Mouse (Mus musculus): Measurements from ENCODE around the gene Cdh23.

Gene Cdh23

DNA sequence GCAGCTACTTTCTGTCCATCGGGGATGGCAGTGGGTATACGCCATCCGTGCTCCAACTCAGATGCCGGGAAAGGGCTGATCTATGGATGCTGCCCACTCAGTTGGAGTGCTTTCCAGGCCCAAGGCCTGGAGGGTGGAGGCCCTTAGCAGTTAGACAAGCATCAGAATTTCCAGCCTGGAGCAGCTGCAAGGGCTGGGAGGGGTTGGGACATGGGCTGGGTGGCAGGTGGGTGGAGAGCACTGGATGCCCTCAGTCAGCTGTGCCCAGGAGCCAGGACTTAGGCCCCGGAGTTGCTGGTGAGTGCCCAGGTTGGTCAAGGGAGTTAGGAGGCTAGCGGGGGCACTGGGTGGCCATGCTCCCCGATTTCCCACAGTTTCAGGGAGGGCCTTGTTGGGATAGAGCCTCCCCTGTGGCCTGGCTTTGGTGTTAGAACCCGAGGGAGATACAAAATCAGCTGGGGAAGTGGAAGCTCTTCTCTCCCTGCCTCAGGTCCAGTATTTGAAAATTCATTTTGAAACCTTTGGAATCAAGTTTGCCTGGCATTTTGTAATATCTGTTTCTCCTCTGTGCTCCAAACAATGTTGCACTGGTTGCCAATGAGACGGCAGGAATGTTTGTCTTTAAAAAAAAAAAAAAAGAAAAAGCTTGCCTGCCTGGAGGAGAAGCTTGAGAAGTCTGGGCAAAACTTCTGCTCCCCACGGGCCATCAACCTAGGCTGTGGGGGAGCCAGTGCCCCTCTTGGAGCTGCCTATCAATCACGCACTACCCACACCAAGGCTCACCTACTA, 295.6 kb downstream of the Cdh23 start:
- no peak for DNase-seq (ENCODE audit: low spot score in 2 of 2)

- no peak for DNase-seq (ENCODE audit: low spot score in 2 of 2)
These were observed 296.8 kb downstream of the Cdh23 start, which contains the start of gene Gm17455 for GRCm38 (mm10) chr10:60399449-60399848. Gene Gm17455 (plus strand): TSS chr10:60399726.

GRCm38 (mm10) chr10:60398051-60398814, 298.1 kb downstream of the Cdh23 start:
- DNase-seq (ENCODE audit: low spot score in 2 of 2) = no peak

DNA sequence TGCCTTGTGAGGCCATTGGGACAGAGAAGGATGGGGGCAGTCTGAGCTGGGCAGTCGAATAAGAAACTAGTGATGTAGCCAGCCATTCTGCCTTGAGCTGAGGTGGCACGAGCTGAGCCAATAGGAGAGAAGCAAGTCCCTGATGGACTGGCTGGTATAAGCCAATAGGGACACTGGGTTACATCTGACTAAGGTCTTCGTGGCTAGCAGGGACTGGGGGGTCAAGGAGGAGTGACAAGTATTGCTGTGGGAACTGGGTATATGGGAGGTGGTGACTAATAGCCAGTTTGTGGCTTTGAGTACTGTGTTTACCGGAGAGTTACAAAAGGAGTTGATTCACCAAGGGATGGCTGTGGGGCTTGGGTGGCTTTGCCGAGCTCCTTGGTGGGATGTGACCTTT, 300.7 kb downstream of the Cdh23 start:
- DNase-seq (ENCODE audit: low spot score in 2 of 2) = no peak

GRCm38 (mm10) chr10:60394936-60395335, 301.4 kb downstream of the Cdh23 start:
- DNase-seq (ENCODE audit: low spot score in 2 of 2) = no peak

DNA sequence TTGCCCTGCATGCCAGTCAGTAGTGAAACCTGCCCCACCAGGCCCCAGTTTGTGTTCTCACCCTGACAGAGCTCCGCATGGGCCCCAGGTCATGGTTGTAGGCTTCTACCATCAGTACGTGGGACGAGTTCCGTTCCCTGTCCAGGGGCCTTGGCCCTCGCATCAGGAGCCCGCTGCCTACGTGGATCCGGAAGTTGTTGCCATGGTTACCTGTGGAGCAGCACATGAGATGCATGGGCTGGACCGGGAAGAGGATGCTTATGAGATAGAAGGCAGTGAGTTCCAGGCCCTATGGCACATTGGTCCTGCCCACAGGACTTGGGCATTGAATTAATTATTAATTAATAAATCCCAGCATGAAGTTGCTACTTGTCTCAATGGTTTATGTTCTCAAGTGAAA, 304.6 kb downstream of the Cdh23 start:
- no peak for DNase-seq (ENCODE audit: low spot score in 2 of 2)

DNA sequence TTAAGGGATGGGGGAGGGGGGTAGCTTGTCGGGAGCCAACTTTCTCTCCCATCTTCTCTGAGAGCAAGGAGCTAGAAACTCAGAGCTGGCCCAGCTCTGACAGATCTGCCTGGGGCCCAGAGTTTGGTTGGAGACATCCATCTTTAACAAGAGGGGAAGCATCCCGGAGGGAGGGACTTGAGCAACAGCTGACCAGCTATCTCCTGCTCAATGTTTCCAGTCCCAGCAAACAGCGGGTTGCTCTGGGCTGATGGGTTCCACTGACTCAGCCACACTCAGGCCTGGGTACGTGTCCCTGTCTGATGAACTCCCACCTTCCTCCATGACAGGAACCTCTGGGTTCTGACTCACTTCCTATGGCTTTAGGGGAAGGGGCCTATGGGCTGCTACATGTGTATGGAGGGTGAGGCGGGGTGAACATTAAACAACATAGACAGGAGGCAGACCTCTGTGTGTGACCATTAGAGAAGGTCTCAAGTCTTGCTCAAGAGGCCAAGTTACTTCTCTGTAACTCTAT, 305.3 kb downstream of the Cdh23 start:
- no peak for DNase-seq (ENCODE audit: low spot score in 2 of 2)

- no peak for DNase-seq (ENCODE audit: low spot score in 2 of 2)
These were observed 305.9 kb downstream of the Cdh23 start for GRCm38 (mm10) chr10:60390177-60390903.

GRCm38 (mm10) chr10:60389447-60389865, 306.8 kb downstream of the Cdh23 start:
- no peak for DNase-seq (ENCODE audit: low spot score in 2 of 2)

DNA sequence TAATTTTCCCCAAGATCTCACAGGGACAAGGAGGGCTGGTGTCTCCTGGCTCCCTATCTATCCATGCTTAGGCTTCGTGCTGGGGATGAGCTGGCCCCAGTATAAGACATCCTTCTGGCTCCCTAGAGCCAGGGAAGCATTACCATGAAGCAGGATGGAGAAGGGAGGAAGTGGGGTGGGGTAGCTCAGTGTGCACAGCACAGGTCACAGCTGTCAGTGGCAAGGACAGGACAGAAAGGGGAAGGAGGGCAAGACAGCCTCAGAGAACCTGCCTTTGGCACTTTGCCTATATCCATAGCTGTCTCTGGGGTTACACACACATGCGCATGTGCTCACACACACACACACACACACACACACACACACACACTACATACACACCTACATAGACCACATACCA, 308.0 kb downstream of the Cdh23 start:
- no peak for DNase-seq (ENCODE audit: low spot score in 2 of 2)

DNA sequence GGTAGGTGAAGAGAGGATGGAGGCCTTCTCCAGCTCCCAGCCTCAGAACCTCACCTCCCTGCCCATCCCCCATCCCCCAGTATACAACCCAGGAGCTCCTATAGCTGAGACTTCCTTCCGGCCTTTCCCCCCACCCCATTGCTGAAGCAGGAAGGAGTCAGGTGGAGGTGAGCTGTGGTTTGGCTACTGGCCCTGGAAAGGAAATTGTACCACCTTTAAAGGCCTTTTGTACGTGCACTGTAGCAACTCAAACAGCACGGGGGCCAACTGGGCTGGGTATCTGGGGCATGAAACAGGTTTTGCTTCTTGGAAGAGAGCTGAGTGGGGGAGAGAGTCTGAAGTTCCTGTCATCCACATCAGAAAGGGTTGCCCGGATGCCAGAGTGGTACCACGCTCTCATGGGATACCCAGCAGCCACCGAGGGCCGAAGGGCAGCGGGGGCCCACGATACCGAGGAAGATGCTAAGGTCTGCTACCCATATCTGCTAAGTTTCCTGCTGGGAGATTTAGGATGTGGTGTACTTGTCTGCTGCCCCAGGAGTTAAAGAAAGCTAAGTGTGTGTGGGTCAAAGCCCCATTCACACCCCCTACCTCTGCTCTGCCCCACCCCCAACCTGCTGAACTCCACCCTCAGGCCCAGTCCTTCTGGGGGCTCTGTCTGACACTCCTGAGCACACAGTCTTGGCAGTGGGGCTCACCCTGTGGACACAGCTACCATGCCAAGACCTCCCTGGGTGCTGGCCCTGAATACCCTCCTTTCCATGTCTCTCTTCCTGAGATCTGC, 315.0 kb downstream of the Cdh23 start:
- no peak for DNase-seq (ENCODE audit: low spot score in 2 of 2)

DNA sequence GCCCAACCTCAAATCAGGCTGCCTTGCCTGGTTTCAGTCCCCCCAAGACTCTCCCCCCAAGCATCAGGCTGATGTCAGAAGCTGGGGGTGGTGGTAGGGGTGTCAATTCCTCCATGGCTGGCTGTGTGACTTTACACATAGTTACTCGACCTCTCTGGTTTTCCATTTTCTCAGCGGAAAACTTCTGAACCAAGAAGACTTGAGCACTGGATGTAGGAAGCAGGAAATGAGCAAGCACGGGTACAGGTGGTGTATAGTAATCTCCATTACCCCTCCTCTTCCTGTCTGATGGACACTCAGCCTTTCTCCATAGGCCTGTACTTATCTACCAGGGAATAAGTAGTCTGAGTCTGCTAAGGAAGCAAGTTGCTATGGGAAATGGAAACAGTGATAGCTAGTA, 316.1 kb downstream of the Cdh23 start:
- no peak for DNase-seq (ENCODE audit: low spot score in 2 of 2)

- no peak for DNase-seq (ENCODE audit: low spot score in 2 of 2)
These were observed 316.8 kb downstream of the Cdh23 start for GRCm38 (mm10) chr10:60379419-60379957.

DNA sequence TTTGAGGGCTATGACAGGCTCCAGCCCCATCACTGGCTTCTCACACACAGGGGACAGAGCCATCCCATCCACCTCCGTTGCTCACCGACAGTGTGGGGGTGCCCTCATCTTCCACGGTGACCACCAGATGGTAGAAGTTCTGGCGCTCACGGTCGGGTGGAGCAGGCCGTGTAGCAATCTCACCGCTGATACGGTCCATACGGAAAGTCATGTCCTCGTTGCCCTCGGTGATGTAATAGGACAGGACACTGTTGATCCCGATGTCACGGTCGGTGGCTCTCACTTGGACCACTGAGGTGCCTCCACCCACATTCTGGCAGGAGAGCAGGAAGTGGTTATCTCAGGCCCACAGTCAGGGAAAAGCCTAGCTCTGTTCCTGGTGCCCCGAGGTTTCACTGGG, 319.6 kb downstream of the Cdh23 start:
- DNase-seq (ENCODE audit: low spot score in 2 of 2) = no peak

DNA sequence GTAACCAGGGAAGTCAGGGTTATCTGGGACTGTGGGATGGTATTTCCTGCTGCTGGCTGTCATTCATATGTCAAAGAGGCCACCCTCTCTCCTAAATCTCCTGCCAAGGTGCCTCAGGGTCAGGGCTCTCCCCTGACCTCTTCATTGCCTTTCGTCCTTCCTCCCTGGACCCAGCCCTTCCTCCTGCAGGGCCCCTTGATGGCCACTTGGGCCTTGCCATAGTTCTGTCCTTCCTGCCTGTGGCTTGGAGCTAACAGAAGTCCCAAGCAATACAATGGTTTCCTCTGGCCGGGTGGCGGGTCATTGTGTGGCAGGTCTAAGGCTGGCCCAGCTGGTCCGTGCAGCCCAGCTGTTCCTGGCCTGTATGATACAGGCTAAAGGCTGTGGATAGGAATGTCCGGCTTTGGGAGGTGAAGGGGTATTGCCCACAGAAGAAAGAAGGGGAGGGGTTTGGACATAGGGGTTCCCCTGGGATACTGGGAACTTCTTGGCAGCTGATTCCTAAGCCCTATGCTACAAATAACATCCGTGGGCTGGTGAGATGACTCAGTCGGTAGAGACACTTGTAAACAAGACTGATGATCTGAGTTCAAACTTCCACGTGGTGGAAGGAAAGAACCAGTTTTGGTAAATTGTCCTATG, 322.2 kb downstream of the Cdh23 start:
- no peak for DNase-seq (ENCODE audit: low spot score in 2 of 2)

DNA sequence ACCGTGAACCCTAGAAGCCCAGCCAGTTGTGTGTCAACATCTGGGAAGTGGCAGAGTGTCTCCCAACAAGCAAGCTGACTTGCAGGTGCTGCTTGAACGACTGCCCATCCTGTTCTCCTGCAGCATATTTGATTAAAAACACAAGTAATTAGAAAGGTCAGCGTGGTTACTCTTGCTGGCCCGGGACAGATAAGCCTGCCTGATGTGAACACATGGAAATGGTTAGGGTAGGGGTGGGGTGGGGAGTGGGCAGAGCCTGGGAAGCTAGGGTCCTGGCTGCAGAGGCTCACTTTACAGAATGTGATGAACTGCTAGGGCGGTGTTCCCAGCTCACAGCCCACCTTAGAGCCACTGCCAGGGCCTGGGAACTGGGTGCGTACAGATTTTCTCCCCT, 322.8 kb downstream of the Cdh23 start:
- DNase-seq (ENCODE audit: low spot score in 2 of 2) = no peak

DNA sequence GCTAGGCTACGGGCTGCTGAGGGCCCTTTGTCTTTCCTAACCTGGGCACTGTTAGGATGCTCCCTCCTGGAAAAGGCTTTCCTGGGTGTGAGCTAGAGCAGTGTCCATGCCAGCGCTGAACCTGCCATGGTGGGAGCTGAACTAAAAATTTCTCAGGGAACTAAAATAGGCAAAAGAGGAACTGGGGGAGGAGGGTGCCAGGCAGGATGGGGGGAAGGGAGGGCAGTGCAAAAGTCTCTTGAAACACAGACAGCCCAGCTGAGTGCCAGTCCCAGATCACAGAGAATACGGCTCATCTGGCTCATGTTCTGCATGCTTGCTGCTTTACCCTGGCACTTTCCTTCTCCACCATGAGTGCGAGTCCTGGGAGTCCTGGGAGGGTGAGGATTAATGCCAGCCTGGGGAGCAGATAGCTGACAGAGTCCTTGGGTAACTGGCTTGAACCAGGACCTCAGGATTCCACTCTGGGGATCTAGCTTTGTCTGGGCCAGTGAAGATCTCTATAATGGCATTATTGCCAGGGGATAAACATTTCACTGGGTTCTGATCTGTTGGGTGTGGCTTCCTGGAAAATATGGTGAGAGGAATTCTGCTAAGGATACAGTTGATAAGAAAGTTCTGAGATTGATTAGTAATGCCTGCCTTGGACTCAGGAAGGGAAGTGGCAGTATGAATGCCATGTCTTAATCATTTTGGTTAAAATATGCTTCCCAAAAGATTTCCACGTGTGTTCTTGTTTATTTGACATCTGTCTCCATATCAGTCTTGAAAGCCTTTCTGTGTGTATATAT, 324.5 kb downstream of the Cdh23 start:
- DNase-seq (ENCODE audit: low spot score in 2 of 2) = no peak

DNA sequence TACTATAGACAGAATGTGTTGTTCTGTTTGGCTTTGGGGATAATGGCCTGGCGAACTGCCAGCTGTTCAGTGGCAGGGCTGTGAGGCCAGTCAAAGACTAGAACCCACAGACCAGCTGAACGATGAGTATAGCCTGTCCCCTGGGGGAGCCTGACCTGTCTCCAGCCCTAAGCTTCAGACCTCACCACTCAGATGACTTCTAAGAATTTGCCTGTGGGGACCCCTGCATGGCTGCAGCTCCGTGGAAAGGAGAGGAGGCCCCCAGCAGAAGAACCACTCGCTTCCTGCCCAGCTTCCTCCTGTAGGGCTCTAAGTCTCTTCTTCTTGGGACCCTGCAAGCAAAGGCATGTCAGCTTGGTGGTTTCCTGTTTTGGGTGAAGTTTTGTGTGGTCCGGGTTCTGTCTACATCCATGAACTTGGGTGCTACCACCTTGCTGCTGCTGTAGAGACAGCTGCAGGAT, 325.7 kb downstream of the Cdh23 start:
- DNase-seq (ENCODE audit: low spot score in 2 of 2) = no peak

DNA sequence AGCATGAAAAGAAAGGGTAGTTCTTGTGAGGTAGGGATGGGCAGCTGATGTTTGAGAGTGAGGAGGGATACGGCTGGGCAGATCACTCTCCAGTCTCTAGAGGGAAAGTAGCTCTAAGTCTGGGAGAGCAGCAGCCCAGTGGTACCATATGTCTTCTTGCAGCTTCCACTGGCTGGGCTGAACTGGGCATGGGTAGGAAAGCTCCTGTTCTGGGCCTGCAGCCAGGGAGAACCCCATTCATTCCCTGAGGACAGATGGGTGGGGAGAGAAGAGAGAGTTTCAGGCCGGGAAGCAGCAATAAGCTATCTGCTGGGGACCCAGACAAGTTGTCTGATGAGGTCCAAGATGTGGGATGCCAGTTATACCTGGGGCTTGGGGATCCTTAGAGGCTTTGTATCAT, 326.2 kb downstream of the Cdh23 start:
- DNase-seq (ENCODE audit: low spot score in 2 of 2) = no peak

DNA sequence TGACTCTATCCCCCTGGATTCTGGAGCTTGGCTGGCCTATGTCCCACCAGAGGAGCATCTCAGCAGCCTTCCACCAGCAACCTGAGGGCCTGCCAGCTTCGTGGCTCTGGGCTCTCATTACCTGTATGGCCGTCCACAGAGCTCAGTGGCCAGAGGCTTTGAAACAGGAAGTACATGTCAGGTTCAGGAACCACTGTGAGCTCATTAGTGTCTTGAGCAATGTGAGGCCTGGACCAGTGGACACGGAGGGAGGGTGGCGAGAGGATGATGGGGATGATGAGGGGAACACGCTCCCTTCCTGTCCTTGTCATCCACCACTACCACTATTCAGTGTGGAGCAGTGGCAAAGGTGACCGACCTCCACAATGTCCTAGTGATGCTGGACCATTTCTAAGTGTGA, 326.9 kb downstream of the Cdh23 start:
- DNase-seq (ENCODE audit: low spot score in 2 of 2) = no peak
